Mouse (Mus musculus): ENCODE results near the gene Ice2.

DNA sequence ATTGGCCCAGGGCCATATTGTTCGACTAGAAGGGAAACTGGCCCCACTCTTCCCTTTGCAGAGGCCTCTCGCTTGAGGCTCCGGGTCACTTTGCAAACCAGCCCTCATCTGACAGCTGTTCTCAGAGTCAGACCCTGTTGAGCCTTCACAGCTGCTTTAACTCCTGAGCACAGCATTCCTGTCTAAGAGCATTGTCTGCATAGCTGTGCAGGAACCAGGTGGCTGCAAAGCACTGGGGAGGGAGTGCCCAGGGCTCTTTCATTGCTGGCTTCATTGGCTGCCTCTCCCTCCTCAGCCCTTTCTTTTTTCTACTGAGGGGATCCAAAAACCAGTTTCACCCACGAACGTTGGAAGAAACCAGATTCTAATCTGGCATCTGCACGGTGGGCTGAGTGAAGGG is 73.2 kb downstream of the Ice2 start:
- no peak for TF ChIP-seq CTCF (IDR thresholded peaks at IDR 0.05; ENCODE audit: insufficient read depth, low read depth, low read length)
- TF ChIP-seq POLR2A (IDR thresholded peaks at IDR 0.05; ENCODE audit: insufficient read depth, low read depth, low read length), result no peak
